Mouse (Mus musculus): ENCODE results near the gene Ikzf1. TPM values are rescaled to one million over a fixed set of nuclear protein-coding genes. Genes with fewer than 3 reads are reported as not detected.

Ikzf1 gene
- total and polyA plus RNA-seq, 2 experiments from 2014 or later, result 1.5 to 4.5 TPM

- H3K9ac ChIP-seq (replicated peaks; ENCODE audit: low read length, poor library complexity, severe bottlenecking), result no peak overlapping the region
- H3K27me3 ChIP-seq (ENCODE audit: insufficient read depth, low read length), result no peaks in the 10 kb centered on the region
- DNase-seq (ENCODE audit: low spot score), result no peak
- no peak overlapping the region for H3K4me2 ChIP-seq (ENCODE audit: low read depth, low read length, poor library complexity, severe bottlenecking)
- H3K36me3 ChIP-seq (ENCODE audit: insufficient read depth, low read length), result no peaks in the 10 kb centered on the region
- H3K4me1 ChIP-seq (ENCODE audit: insufficient read depth, low read length), result no peaks in the 10 kb centered on the region
- ATAC-seq (ENCODE audit: low FRiP score), result no peak
- H3K27ac ChIP-seq (ENCODE audit: low read depth, low read length), result no peak overlapping the region
- H3K9me3 ChIP-seq (ENCODE audit: low read length), result no peaks in the 10 kb centered on the region
- H3K4me3 ChIP-seq (ENCODE audit: low read depth, low read length), result no peak overlapping the region
- no peak for TF ChIP-seq CTCF (IDR thresholded peaks at IDR 0.05)
- WGBS, result 97% methylated on average over 4 of the region's 4 CpGs
Observed at GRCm38 (mm10) chr11:11774384-11774783, 89.6 kb downstream of the Ikzf1 start.

GRCm38 (mm10) chr11:11774893-11775292 lies 90.1 kb downstream of the Ikzf1 start:
- no peak overlapping the region for H3K4me3 ChIP-seq (ENCODE audit: low read depth, low read length)
- ATAC-seq (ENCODE audit: low FRiP score) (no peak), DNase-seq (ENCODE audit: low spot score) (no peak)
- no peak overlapping the region for H3K27ac ChIP-seq (ENCODE audit: low read depth, low read length)
- H3K9me3 ChIP-seq (ENCODE audit: low read length), result no peaks in the 10 kb centered on the region
- no peak for TF ChIP-seq CTCF (IDR thresholded peaks at IDR 0.05)
- no peaks in the 10 kb centered on the region for H3K4me1 ChIP-seq (ENCODE audit: insufficient read depth, low read length)
- no peaks in the 10 kb centered on the region for H3K27me3 ChIP-seq (ENCODE audit: insufficient read depth, low read length)
- H3K4me2 ChIP-seq (ENCODE audit: low read depth, low read length, poor library complexity, severe bottlenecking), result no peak overlapping the region
- 87% methylated on average over 5 of the region's 5 CpGs for WGBS
- no peaks in the 10 kb centered on the region for H3K36me3 ChIP-seq (ENCODE audit: insufficient read depth, low read length)
- no peak overlapping the region for H3K9ac ChIP-seq (replicated peaks; ENCODE audit: low read length, poor library complexity, severe bottlenecking)

DNA sequence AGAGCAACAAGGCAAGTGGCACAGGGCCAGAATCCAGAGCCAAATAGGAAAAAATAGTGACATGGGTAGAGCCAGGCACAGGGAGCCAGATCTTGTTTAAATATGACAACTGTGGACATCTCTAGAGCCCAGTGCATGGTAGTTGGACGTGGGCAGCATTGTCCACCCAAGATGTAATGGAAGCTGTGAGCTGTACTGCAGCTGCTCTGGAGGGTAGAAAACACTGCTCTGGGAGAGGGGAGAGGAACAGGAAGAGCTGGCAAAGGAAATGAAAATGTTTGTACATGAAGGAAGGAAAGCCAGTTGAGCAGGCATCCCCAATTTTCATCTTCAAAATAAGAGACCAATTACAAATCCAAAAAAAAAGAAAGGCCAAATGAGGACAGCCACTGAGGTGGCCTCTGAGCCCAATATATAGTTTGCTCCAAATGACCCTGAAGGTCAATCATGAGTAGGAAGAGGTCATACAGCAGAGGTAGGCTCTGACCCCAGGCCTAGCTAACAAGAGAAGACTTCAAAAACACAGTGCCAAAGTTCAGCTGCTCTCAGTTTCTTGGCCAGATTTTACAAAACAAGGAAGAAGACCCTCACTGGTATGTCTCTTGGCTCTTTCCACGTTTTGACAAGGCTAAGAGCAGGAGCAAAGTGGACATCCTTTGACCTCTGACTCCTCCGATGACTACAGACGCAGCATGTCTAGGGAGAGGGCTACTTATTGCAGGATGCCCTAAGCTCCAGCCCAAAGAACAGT lies 91.4 kb downstream of the Ikzf1 start:
- no peak for ATAC-seq (ENCODE audit: low FRiP score)
- WGBS, result 74% methylated on average over 4 of the region's 4 CpGs
- H3K4me2 ChIP-seq (ENCODE audit: low read depth, low read length, poor library complexity, severe bottlenecking), result no peak overlapping the region

GRCm38 (mm10) chr11:11776822-11777174 lies 92.0 kb downstream of the Ikzf1 start:
- DNase-seq (ENCODE audit: low spot score) (no peak), ATAC-seq (ENCODE audit: low FRiP score) (no peak)
- Histone ChIP-seq H3K4me1 (ENCODE audit: insufficient read depth, low read length) (no peaks in the 10 kb centered on the region), H3K4me3 (ENCODE audit: low read depth, low read length) (no peak overlapping the region), H3K27ac (ENCODE audit: low read depth, low read length) (no peak overlapping the region), H3K27me3 (ENCODE audit: insufficient read depth, low read length) (no peaks in the 10 kb centered on the region), H3K36me3 (ENCODE audit: insufficient read depth, low read length) (no peaks in the 10 kb centered on the region), H3K9me3 (ENCODE audit: low read length) (no peaks in the 10 kb centered on the region), H3K4me2 (ENCODE audit: low read depth, low read length, poor library complexity, severe bottlenecking) (no peak overlapping the region), H3K9ac (replicated peaks; ENCODE audit: low read length, poor library complexity, severe bottlenecking) (no peak overlapping the region)
- 86% methylated on average over 7 of the region's 7 CpGs for WGBS
- no peak for TF ChIP-seq CTCF (IDR thresholded peaks at IDR 0.05)

More for the DNA sequence above, 91.4 kb downstream of the Ikzf1 start:
- no peaks in the 10 kb centered on the region for H3K9me3 ChIP-seq (ENCODE audit: low read length)
- TF ChIP-seq CTCF (IDR thresholded peaks at IDR 0.05), result no peak
- H3K36me3 ChIP-seq (ENCODE audit: insufficient read depth, low read length), result no peaks in the 10 kb centered on the region
- H3K4me3 ChIP-seq (ENCODE audit: low read depth, low read length), result no peak overlapping the region
- H3K9ac ChIP-seq (replicated peaks; ENCODE audit: low read length, poor library complexity, severe bottlenecking), result no peak overlapping the region
- H3K4me1 ChIP-seq (ENCODE audit: insufficient read depth, low read length), result no peaks in the 10 kb centered on the region
- no peak overlapping the region for H3K27ac ChIP-seq (ENCODE audit: low read depth, low read length)
- H3K27me3 ChIP-seq (ENCODE audit: insufficient read depth, low read length), result no peaks in the 10 kb centered on the region
- no peak for DNase-seq (ENCODE audit: low spot score)

DNA sequence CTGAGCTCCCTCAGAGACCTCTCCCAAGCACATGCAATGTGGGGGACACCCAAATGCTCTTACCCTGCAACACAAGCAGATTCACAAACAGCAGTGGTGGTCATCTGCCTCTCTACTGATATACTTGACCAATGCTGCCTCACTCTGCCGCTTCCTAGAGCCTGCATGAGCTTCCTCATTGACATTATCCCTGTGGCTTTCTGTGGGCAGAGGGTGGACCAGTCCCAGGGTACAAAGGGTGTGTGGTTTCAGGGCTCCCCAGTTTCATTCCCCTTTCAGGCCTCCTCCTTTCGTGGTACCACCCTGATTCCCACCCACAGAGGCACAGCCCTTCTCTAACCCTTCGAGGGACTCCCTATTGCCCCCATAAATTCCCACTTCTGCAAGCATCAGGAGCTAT lies 92.4 kb downstream of the Ikzf1 start:
- no peaks in the 10 kb centered on the region for H3K27me3 ChIP-seq (ENCODE audit: insufficient read depth, low read length)
- TF ChIP-seq CTCF (IDR thresholded peaks at IDR 0.05), result no peak
- H3K4me2 ChIP-seq (ENCODE audit: low read depth, low read length, poor library complexity, severe bottlenecking), result no peak overlapping the region
- DNase-seq (ENCODE audit: low spot score) (no peak), ATAC-seq (ENCODE audit: low FRiP score) (no peak)
- H3K36me3 ChIP-seq (ENCODE audit: insufficient read depth, low read length), result no peaks in the 10 kb centered on the region
- no peaks in the 10 kb centered on the region for H3K9me3 ChIP-seq (ENCODE audit: low read length)
- no peak overlapping the region for H3K9ac ChIP-seq (replicated peaks; ENCODE audit: low read length, poor library complexity, severe bottlenecking)
- H3K4me1 ChIP-seq (ENCODE audit: insufficient read depth, low read length), result no peaks in the 10 kb centered on the region
- H3K4me3 ChIP-seq (ENCODE audit: low read depth, low read length), result no peak overlapping the region
- H3K27ac ChIP-seq (ENCODE audit: low read depth, low read length), result no peak overlapping the region
- WGBS, result 82% methylated on average over 3 of the region's 3 CpGs

DNA sequence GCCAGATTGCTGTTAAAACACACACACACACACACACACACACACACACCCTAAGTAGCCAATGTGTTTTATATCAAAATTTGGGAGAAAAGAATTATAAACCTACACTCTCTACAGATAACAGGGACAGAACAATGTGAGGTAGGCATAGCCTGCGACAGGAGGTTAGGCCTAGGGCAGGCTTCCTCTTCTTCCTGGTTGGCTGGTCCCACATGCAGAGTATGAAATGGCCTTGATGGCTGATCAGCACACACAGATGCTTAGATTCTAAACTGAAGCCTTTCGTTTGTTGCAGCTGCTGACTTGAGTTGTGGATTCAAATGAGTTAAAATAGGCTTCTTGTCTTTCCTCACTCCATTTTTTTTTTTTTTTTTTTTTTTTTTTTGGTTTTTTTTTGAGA lies 93.0 kb downstream of the Ikzf1 start:
- H3K36me3 ChIP-seq (ENCODE audit: insufficient read depth, low read length), result no peaks in the 10 kb centered on the region
- no peaks in the 10 kb centered on the region for H3K9me3 ChIP-seq (ENCODE audit: low read length)
- DNase-seq (ENCODE audit: low spot score) (no peak), ATAC-seq (ENCODE audit: low FRiP score) (no peak)
- WGBS, result 90% methylated on average over 2 of the region's 2 CpGs
- TF ChIP-seq CTCF (IDR thresholded peaks at IDR 0.05), result no peak
- H3K4me1 ChIP-seq (ENCODE audit: insufficient read depth, low read length), result no peaks in the 10 kb centered on the region
- H3K27me3 ChIP-seq (ENCODE audit: insufficient read depth, low read length), result no peaks in the 10 kb centered on the region
- H3K4me2 ChIP-seq (ENCODE audit: low read depth, low read length, poor library complexity, severe bottlenecking), result no peak overlapping the region
- H3K9ac ChIP-seq (replicated peaks; ENCODE audit: low read length, poor library complexity, severe bottlenecking), result no peak overlapping the region
- no peak overlapping the region for H3K4me3 ChIP-seq (ENCODE audit: low read depth, low read length)
- no peak overlapping the region for H3K27ac ChIP-seq (ENCODE audit: low read depth, low read length)
